Mouse (Mus musculus) stomach, postnatal 0 days (tissue): ENCODE measurements around the gene Ifnz.

Experiments
- CTCF ChIP-seq: IDR thresholded peaks from 2 replicates; pipeline ENCODE4 v1.5.1; 2016; ENCODE audit warnings: antibody characterized with exemption, low read depth, mild to moderate bottlenecking, moderate library complexity
- EP300 ChIP-seq: optimal IDR thresholded peaks from 2 replicates; pipeline ENCODE3; 2016; ENCODE audit warnings: antibody characterized with exemption

DNA sequence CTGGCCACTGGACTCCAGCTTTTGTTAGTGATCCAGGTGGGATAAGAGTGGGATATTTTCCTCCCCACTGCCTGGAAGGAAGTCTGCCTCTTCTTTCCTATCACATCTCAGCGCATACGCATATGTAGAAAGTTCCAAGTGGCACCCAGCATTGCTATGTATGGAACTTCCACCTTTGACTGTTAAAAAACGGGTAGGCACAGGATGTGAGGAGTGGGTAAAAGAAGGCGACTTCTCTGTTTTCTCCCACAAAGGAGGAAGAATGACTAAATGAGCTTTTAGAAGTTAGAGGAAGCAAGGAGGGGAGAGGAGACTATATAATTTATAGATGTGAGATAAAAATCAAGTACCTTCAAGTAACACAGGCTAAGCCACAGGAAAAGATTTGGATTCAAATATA lies 40.5 kb upstream of the Ifnz start:
- TF ChIP-seq CTCF = no peak
- no peak for TF ChIP-seq EP300
